Mouse (Mus musculus) cerebellum, postnatal 4 days (tissue): ENCODE results near the gene Dusp12.

ENCODE experiments used
- DNase-seq, 2 experiments: peaks; one replicate each; pipeline ENCODE4 v3.0.0; 2022; ENCODE audit warnings: low spot score in 2 of 2, mixed read lengths in 1 of 2

The Dusp12 gene

DNA sequence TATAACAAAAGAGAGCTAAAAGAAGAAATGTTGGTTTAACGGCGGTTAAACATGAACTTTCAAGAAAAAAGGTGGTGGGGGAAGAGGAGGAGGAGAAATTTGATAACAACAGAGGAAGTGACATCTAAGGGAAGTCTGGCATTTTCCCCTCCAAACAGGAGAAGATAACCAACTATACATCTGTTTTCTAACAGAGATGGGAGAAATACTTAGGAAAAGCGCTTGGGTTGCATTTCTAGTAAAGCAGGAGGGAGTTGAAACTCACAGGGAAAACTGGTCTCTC, 23.0 kb downstream of the Dusp12 start:
- no peak for DNase-seq

DNA sequence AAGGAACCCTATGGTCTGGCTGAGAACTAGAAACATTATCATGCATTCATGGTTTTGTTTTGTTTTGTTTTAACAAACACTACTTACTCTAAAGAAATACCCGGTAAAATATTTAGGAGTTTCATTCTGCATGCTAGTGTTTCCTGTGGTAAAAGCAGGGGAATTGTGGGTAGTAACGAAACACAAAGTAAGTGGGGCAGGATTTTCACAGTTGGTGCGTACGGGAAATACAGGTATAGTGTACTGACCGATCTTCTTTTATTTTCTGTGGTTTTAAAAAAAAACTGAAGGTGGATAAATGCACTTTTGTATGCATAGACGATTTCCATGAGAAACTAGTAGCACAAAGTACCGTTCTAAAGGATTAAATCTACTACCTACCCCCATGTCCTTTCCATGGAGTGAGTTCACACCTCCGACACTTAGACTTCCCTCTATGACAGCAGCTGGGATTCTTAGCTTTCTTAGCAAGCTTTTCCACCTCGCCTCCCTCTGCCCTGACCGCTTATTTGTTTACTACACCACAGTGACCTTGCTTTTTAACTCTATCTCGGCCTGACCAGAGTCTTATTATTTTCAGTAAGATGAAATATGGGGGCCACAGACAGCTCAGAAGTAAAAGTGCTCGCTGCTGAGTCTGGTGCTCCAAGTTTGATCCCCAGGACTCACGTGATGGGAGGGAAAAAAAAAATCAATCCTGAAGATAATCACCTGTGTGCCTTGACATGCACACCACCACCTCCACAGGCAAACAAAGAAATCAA, 23.5 kb downstream of the Dusp12 start:
- DNase-seq: no peak

DNA sequence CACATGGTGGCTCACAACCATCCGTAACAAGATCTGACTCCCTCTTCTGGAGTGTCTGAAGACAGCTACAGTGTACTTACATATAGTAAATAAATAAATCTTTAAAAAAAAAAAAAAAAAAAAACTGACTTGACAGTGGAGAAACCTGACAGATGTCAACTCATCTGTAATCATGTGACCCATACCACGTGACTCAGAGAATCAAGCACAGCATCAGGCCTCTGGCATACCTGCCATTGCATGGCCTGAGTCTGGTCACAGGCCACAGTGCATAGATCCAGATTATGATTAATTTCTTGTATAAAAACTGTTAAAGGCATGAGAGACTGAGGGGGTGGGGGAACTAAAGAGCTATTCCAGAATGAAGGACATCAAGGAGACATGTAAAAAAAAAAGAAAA, 26.5 kb downstream of the Dusp12 start:
- DNase-seq: no peak

GRCm38 (mm10) chr1:170857369-170857768, 28.0 kb downstream of the Dusp12 start:
- no peak for DNase-seq

DNA sequence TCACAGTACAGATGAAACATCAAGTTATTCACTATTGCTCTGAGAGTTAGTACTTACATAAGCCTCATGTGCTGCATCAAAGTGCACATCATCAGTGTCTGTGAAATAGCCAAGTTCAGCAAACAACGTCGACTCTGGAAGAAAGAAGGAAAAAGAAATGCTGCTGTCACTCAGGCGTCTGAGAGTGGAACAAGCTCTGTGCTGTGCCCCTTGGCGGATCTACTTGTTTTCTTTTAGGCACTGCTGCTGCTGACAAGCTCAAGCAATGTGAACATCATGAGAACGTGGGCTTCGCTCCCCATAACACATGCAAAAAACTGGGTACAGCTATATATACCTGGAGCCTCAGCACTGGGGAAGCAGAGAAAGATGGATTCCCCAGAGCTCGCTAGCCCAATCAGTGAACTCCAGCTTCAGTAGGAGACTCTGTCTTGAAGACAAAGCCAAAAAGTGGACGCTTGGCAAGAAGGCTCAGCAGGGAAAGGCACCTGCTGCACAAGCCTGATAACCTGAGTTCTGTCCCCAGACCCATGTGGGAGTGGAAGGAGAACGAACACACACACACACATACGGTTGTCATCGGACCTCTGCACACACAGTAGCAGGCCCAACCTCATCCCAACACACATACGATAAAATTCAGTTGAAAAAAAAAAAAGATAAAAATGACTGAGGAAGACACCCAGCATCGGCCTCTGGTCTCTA, 30.1 kb downstream of the Dusp12 start:
- no peak for DNase-seq

GRCm38 (mm10) chr1:170853604-170854003, 31.7 kb downstream of the Dusp12 start:
- no peak for DNase-seq

DNA sequence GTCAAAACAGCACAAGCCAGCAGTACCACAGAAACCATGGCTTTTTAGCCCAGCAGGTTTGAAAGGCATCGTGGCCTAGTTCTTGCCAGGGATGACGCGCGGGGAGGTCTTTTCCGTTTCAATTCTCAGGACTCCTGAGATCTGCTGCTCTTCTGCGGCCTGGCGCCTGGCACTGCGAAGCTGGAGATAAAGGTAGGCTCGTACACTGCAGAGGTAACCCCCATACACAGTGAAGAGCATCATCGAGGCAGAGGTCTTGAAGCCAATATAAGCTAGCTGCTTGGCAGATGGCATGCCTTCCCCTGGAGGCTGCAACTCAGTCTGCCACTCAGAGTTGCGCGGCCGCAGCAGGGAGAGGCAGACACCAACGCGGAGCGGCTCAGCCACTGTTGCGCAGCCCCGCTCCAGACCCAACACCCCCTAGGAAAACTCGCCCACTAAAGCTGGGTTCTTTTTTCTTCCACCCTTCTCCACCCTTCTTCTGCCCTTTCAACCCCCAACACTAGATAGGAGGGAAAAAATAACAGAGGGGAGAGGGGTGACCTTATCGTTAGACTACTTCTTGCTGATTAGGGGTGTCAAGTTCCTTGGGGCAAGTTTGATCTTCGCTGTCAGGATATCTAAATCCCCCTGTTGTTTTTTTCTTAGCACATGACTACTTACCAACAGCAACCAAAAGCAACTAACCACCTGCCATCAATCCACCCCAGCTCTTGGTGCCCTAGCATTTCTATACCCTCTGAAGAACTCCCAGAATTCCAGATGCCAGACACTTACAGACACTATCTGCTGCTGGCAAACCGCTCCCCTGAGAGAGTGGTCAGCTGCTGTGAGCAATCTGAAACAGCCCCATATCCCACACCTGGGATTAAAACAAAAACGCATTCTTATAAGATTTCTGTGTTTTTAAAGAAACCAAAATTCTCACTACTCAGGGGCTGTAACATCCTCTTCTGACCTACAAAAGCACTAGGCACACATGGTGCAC, 34.4 kb downstream of the Dusp12 start:
- no peak for DNase-seq

- no peak for DNase-seq
Measured at GRCm38 (mm10) chr1:170850007-170850406, 35.3 kb downstream of the Dusp12 start.

DNA sequence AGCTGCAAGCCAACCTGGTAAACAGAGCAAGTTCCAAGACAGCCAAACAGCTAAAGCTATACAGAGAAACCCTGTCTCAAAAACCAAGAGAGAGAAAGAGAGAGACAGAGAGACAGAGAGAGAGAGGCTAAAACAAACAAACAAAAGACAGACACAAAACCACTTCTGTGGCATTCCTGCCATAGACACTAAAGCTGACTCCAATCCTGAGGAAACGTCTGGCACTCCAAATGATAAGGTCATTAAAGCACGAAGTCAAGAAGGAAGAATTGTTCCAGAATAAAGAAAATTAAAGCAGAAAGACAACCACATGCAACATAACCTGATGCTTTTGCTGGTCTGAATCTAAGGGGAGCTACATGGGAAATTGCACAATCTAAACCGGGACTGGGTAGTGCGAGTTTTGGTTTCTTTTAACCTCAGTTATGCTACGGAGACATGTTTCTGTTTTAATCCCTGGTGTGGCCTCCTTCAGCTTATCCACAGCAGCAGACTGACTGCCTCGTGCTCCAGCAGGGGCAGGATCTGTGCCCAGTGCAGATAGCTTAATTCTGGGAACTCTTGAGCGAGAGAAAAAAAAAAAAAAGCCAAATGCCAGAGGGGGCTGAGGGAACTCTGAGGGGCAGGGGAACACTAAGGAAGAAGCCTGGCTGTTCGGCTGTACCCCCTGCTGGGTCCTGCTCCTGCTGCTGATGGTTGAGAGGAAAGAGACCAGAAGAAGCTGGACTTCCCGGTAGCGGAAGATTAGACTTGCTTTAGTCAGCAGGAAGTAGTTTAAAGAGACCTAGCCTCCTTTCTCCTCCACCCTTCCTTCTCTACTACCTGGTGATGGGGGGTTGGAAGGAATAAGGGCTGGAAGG, 39.7 kb downstream of the Dusp12 start:
- DNase-seq: no peak

DNA sequence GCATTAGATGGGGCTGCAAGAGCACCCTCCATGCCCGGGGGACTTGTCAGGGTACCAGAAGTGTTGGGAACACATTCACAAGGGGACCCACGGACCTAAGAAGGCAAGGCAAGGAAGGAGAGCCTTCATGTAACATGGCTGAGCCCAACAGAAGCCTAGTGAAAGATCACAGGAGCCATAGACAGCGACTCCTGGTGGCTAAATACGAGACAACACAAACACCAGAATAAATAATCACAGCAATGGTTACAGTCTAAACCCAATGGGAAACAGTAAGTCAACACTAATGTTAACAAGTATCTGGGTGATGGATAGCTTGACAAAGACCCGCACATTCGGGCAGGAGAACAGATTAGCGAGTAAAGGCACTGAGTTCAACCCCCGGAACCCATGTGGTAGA, 41.0 kb downstream of the Dusp12 start:
- DNase-seq: no peak

- DNase-seq: no peak
Measured at GRCm38 (mm10) chr1:170839685-170840084, 45.7 kb downstream of the Dusp12 start.

- no peak for DNase-seq
Measured at GRCm38 (mm10) chr1:170834756-170835155, 50.6 kb downstream of the Dusp12 start.

DNA sequence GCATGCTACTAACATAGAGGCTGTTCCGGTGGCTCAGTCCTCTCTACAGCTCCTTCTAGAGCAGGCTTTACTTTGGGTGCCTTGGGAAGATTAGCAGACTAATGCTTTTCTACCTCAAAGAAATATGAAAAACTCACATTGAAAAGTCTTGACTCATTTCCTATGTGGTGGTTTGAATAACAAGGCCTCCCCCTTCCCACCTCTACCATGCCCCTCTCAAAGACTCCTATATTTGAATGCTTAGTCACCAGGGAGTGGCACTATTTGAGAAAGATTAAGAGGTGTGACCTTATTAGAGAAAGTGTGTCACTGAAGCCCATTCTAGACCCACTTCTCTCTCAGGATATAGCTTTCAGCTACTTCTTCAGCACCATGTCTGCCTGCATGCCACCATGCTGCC, 55.6 kb downstream of the Dusp12 start:
- DNase-seq: no peak

GRCm38 (mm10) chr1:170829344-170829743, 56.0 kb downstream of the Dusp12 start:
- DNase-seq: no peak
